Mouse (Mus musculus) activated CD4-positive, CD25-positive, alpha-beta regulatory T cell, adult 9 weeks (primary cell): ENCODE results near the gene Il4i1. TPM values are rescaled to one million over a fixed set of nuclear protein-coding genes. Genes with fewer than 3 reads are reported as not detected.

Source experiments
- polyA plus RNA-seq: library from polyadenylated mRNA; unstranded; fragments of 100-300 nt; shearing (Covaris generic); gene quantifications from one replicate; pipeline ENCODE4 v1.2.1, GENCODE M21; 2017

Il4i1 gene
- polyA plus RNA-seq: 2.9 TPM

GRCm38 (mm10) chr7:44815721-44816469 is at the start of gene Il4i1, which contains the start of gene Nup62:
Il4i1 (plus strand) TSS chr7:44816387.
Nup62 (plus strand) TSS chr7:44816088.

GRCm38 (mm10) chr7:44816470-44817021 is 359 bp downstream of the Il4i1 start, which contains the start of gene Atf5:
Atf5 (minus strand) TSS chr7:44816658.

DNA sequence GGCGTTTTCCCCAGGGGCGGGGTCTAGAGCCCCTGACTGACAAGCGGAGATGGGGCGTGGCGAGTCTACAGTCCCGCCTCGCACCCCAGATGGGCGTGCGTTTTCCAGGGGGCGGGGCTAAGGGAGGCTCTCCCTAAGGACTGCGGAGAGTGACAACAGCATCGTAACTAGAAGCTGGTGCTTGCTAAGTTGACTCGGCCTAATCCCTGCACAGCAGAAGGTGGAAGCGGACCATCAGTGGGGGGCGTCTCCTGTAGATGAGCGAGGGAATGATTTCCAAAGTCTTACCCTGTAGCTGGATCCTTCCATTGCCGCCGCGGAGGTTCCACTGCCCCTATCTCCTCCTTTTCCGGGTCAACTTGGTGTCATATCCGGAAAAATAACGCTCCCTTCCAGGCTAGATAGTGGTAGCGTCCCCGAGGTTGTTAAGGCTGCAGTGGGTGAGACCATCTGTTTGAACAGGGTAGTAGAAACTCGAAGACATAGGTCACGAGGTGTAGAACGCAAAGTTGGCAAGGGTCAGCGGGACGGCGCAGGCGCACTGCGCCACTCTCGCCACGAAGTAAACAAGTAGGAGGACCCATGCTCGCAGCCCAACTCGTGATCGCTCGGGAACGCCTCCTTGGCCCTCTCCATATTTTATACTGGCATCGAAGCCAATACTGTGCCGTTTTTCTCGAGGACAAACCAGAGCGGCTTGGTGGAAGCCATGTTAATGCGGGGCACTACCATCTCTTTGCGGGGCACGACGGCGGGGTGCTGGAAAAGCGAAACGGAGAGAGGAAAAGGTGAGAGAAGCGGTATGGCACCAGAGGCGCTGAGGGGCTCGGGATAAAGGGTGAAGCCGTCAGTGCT is 32.6 kb downstream of the Il4i1 start, which contains the start of the genes Akt1s1 and Tbc1d17:
Akt1s1 (plus strand) TSS at position 431 of the 855 bp plus-strand sequence.
Tbc1d17 (minus strand) TSS at position 519 of the 855 bp plus-strand sequence.

DNA sequence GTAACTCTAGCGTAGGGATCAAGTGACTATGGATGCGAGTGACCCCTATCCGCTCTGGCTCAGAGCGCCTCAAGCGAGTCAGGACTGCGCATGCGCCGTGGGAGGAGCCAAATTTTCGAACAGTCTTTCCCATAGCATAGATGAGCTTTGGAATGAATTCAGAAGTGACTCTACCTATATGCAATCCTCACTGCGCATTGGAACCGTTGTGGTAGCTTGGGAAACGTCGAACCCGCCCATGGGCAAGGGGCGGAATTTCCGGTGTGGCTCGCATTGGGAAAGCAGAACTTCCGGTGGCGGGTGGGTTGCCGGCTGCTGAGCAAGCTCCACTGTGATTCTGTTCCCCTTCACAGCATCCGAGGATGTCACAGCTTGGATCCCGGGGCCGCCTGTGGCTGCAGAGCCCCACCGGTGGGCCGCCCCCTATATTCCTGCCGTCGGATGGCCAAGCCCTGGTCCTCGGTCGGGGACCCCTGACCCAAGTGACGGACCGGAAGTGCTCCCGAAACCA is 40.9 kb downstream of the Il4i1 start, which contains the start of gene Pnkp:
Pnkp (plus strand) TSS at position 98 of the 511 bp plus-strand sequence.

GRCm38 (mm10) chr7:44869697-44870528 is 53.7 kb downstream of the Il4i1 start, which contains the start of gene Ptov1:
Ptov1 (minus strand) TSS chr7:44869788.

Other genes with a start within 250 kb of the Il4i1 start
- 2.2 TPM for gene Napsa, start 244.0 kb upstream of the Il4i1 start, polyA plus RNA-seq
- gene Kcnc3, start 225.7 kb upstream of the Il4i1 start, polyA plus RNA-seq: not detected
- not detected for gene Myh14, start 145.5 kb upstream of the Il4i1 start, polyA plus RNA-seq
- gene Izumo2, start 107.6 kb upstream of the Il4i1 start, polyA plus RNA-seq: not detected
- 111 TPM for gene Vrk3, start 68.0 kb upstream of the Il4i1 start, polyA plus RNA-seq
- 0.57 TPM for gene Zfp473, start 65.3 kb upstream of the Il4i1 start, polyA plus RNA-seq
- 61.7 TPM for gene Nup62, start 299 bp upstream of the Il4i1 start, polyA plus RNA-seq
- 0.42 TPM for gene Atf5, start 271 bp downstream of the Il4i1 start, polyA plus RNA-seq
- gene Akt1s1, start 32.6 kb downstream of the Il4i1 start, polyA plus RNA-seq: 17.3 TPM
- 97.4 TPM for gene Tbc1d17, start 32.7 kb downstream of the Il4i1 start, polyA plus RNA-seq
- gene Pnkp, start 40.8 kb downstream of the Il4i1 start, polyA plus RNA-seq: 93.3 TPM
- 9.7 TPM for gene Ptov1, start 53.4 kb downstream of the Il4i1 start, polyA plus RNA-seq
- 40.3 TPM for gene Med25, start 76.3 kb downstream of the Il4i1 start, polyA plus RNA-seq
- gene Fuz, start 79.7 kb downstream of the Il4i1 start, polyA plus RNA-seq: 48.2 TPM
- 33.7 TPM for gene Ap2a1, start 113.1 kb downstream of the Il4i1 start, polyA plus RNA-seq
- gene Tsks, start 126.8 kb downstream of the Il4i1 start, polyA plus RNA-seq: not detected
- gene Cpt1c, start 158.5 kb downstream of the Il4i1 start, polyA plus RNA-seq: 0.42 TPM
- gene Prmt1, start 170.2 kb downstream of the Il4i1 start, polyA plus RNA-seq: 182 TPM
- gene Irf3, start 181.3 kb downstream of the Il4i1 start, polyA plus RNA-seq: 257 TPM
- 32.8 TPM for gene Bcl2l12, start 182.3 kb downstream of the Il4i1 start, polyA plus RNA-seq
- gene Scaf1, start 200.0 kb downstream of the Il4i1 start, polyA plus RNA-seq: 30.0 TPM
- gene Rras, start 201.6 kb downstream of the Il4i1 start, polyA plus RNA-seq: 8.7 TPM
- 4.7 TPM for gene Prr12, start 236.5 kb downstream of the Il4i1 start, polyA plus RNA-seq
- gene Nosip, start 246.0 kb downstream of the Il4i1 start, polyA plus RNA-seq: 126 TPM
- 3.9 TPM for gene Prrg2, start 246.3 kb downstream of the Il4i1 start, polyA plus RNA-seq